Mouse (Mus musculus) G1E (cell line): ENCODE data around the gene Nfasc.

Experiments
- CTCF ChIP-seq: IDR thresholded peaks from 2 replicates; pipeline ENCODE4 v1.5.1; 2012; ENCODE audit warnings: low read depth, low read length, inconsistent platforms, mixed read lengths
- GATA1 ChIP-seq: IDR thresholded peaks from 2 replicates; pipeline ENCODE4 v1.6.1; 2012; ENCODE audit warnings: borderline replicate concordance, low read length, inconsistent platforms, mixed read lengths
- GATA2 ChIP-seq: IDR thresholded peaks from 2 replicates; pipeline ENCODE4 v1.6.1; 2012; ENCODE audit warnings: low read depth, low read length, inconsistent platforms, borderline replicate concordance
- POLR2AphosphoS5 ChIP-seq: IDR thresholded peaks from 2 replicates; pipeline ENCODE4 v1.6.1; 2012; ENCODE audit warnings: low read depth, low read length, inconsistent platforms; ENCODE audit not compliant: insufficient replicate concordance
- TAL1 ChIP-seq: conservative IDR thresholded peaks from 2 replicates; pipeline ENCODE4 v1.6.1; 2012; ENCODE audit warnings: low read depth, low read length, inconsistent platforms, mixed read lengths

DNA sequence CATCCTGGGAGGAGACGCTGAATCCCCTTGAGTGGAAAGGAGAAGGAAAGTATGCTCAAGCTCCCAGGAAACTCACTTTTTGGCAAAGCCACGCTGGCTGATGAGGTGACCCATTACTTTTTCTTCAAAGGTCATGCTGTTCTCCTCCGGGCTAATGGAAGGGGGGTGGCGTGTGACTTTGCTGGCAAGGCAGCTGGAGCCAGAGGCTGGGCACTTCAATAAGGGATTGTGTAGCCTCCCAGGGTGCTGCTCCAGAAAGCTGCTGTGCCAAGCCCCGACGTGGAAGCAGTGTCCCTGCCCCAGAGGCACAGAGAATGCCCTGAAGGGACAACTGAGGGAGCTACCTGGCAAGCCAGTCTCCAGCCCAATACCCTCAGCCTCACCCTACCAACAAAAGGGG lies 101.3 kb downstream of the Nfasc start:
- TF ChIP-seq CTCF (no peak), TAL1 (no peak), GATA1 (no peak), POLR2AphosphoS5 (no peak), GATA2 (no peak)
